25 mouse cellular contexts compared by ENCODE assay signal in the genomic region with DNA sequence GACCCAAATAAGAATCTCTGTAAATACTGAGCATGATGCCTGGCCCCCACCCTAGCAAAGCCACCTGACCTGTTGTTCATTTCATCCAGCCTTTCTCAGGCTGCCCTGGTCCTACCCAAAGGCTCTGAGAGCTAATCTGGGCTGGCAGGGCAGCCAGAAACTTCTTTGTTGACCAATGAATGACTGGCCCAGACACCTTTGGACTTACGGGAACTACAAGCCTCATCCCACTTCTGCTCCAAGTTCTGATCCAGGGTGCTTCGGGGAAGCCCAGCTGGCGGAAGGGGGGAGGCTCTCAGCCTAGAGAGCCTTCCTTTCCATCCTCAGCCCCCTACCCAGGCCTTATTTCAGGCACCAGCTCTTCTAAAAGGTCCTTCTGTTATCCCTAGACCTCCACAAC. TPM values are rescaled to one million over a fixed set of nuclear protein-coding genes. Genes with fewer than 3 reads are reported as not detected.
DNase-seq lines count a peak whose midpoint lies in the region; ATAC-seq and TF ChIP-seq lines count a peak whose summit lies in the region.
"Had no signal": no experiment of that assay in that cellular context is flagged by ENCODE, and none has a peak within 500 bp of the region (broad histone marks: within the 10 kb centered on the region; RNA-seq: fewer than 3 reads in every experiment).

No protein-coding gene starts in this region.

- H3K9ac ChIP-seq in liver, embryonic 12.5 days: peak overlapping the region; percentile 8; the same call in 1 of the 2 replicates
- H3K9ac ChIP-seq in stomach, embryonic 15.5 days: no peak overlapping the region
- H3K9ac ChIP-seq: embryonic facial prominence, embryonic 15.5 days; heart, embryonic 13.5 days; midbrain, embryonic 12.5 days had no signal

- peak overlapping the region; percentile 30 for H3K4me2 ChIP-seq in liver, embryonic 12.5 days
- peak overlapping the region; percentile 21; the same call in 1 of the 2 replicates for H3K4me2 ChIP-seq in stomach, embryonic 15.5 days
- H3K4me2 ChIP-seq: embryonic facial prominence, embryonic 15.5 days; heart, embryonic 13.5 days; midbrain, embryonic 12.5 days had no signal

- WGBS in liver, embryonic 12.5 days (ENCODE audit: insufficient replicate concordance): 82% methylated on average over 3 of the region's 3 CpGs
- 80% methylated on average over 3 of the region's 3 CpGs for WGBS in stomach, embryonic 15.5 days

- peaks cover 84% of the 10 kb centered on the region for H3K36me3 ChIP-seq in erythroblast, embryonic 14.5 days (ENCODE audit: control insufficient read depth)
- peaks cover 68% of the 10 kb centered on the region for H3K36me3 ChIP-seq in liver, embryonic 12.5 days
- peaks cover 4% of the 10 kb centered on the region; the same call in 1 of the 2 replicates for H3K36me3 ChIP-seq in stomach, embryonic 15.5 days

- no peak for ATAC-seq in erythroblast, adult 5-6 weeks (replicated peaks; ENCODE audit: low FRiP score, poor library complexity, severe bottlenecking)
- no peak for ATAC-seq in liver, embryonic 12.5 days
- ATAC-seq in stomach, embryonic 15.5 days (ENCODE audit: insufficient read depth, low FRiP score, low read depth): no peak
- ATAC-seq: forebrain, embryonic 16.5 days; hindbrain, postnatal 0 days had no signal

- peaks cover 12% of the 10 kb centered on the region for H3K4me1 ChIP-seq in erythroblast, embryonic 14.5 days (ENCODE audit: control insufficient read depth)
- peaks cover 5% of the 10 kb centered on the region; the same call in 1 of the 2 replicates for H3K4me1 ChIP-seq in liver, embryonic 12.5 days
- no peaks in the 10 kb centered on the region for H3K4me1 ChIP-seq in stomach, embryonic 15.5 days
- H3K4me1 ChIP-seq: embryonic facial prominence, embryonic 15.5 days; midbrain, embryonic 12.5 days had no signal

- H3K27me3 ChIP-seq in erythroblast, embryonic 14.5 days (ENCODE audit: control insufficient read depth): no peaks in the 10 kb centered on the region; the same call in 1 of the 2 replicates
- no peaks in the 10 kb centered on the region for H3K27me3 ChIP-seq in liver, embryonic 12.5 days (replicated peaks)
- H3K27me3 ChIP-seq in stomach, embryonic 15.5 days (replicated peaks): no peaks in the 10 kb centered on the region
- H3K27me3 ChIP-seq: embryonic facial prominence, embryonic 15.5 days; heart, embryonic 13.5 days; midbrain, embryonic 12.5 days had no signal

- peak overlapping the region; percentile 51 for H3K4me3 ChIP-seq in erythroblast, embryonic 14.5 days (replicated peaks)
- H3K4me3 ChIP-seq in layer of hippocampus, adult 2 months: no peak overlapping the region
- H3K4me3 ChIP-seq in liver, embryonic 12.5 days: peak overlapping the region; percentile 41
- H3K4me3 ChIP-seq in stomach, embryonic 15.5 days (replicated peaks): peak overlapping the region; percentile 3; the same call in 1 of the 2 replicates
- H3K4me3 ChIP-seq: embryonic facial prominence, embryonic 15.5 days; forebrain, embryonic 10.5 days; heart, adult 2 months; heart, embryonic 13.5 days; left cerebral cortex, adult 2 months; limb, embryonic 10.5 days; midbrain, embryonic 12.5 days had no signal

- no peak for DNase-seq in layer of hippocampus, adult 2 months (ENCODE audit: low spot score in 2 of 2)
- no peak for DNase-seq in layer of hippocampus, adult 11-12 months (ENCODE audit: low spot score)
- no peak for DNase-seq in cerebellum, adult 18-20 months
- no peak for DNase-seq in right cerebral cortex, postnatal 36 days (ENCODE audit: low spot score in 2 of 2)
- DNase-seq: adrenal gland, postnatal 10 days; cerebellum, adult 9-11 months; gastrocnemius, postnatal 36 days; heart, adult 2 months; heart, postnatal 14 days; lung, postnatal 10 days had no signal

- peaks cover 12% of the 10 kb centered on the region for H3K9me3 ChIP-seq in erythroblast, embryonic 14.5 days (ENCODE audit: control insufficient read depth, low read length)
- H3K9me3 ChIP-seq in liver, embryonic 12.5 days (replicated peaks): peaks cover 5% of the 10 kb centered on the region
- H3K9me3 ChIP-seq in stomach, embryonic 15.5 days: no peaks in the 10 kb centered on the region
- H3K9me3 ChIP-seq: embryonic facial prominence, embryonic 15.5 days; limb, embryonic 10.5 days had no signal

- no peak for TF ChIP-seq CTCF in layer of hippocampus, adult 2 months (conservative IDR thresholded peaks at IDR 0.05)

- H3K27ac ChIP-seq in layer of hippocampus, adult 2 months: peak overlapping the region; percentile 18; the same call in 1 of the 2 replicates
- H3K27ac ChIP-seq in liver, embryonic 12.5 days: peak overlapping the region; percentile 65
- H3K27ac ChIP-seq in stomach, embryonic 15.5 days: peak overlapping the region; percentile 17; the same call in 1 of the 2 replicates
- H3K27ac ChIP-seq: embryonic facial prominence, embryonic 15.5 days; forebrain, embryonic 10.5 days; heart, adult 2 months; heart, embryonic 13.5 days; hindbrain, postnatal 0 days; left cerebral cortex, adult 2 months; limb, embryonic 10.5 days; midbrain, embryonic 12.5 days had no signal

RNA-seq across cellular contexts. Expression of gene Serpinf2, which starts 0.6 kb away (rescaled TPM):
- polyA plus RNA-seq in erythroblast, embryonic 14.5 days (2012): 0.36 and 0.42 TPM in 2 replicates
- total RNA-seq in erythroblast, adult 5-6 weeks (2015; ENCODE audit: low replicate concordance): 4.6 TPM in 1 of 2 replicates, not detected in the other
- total RNA-seq in erythroblast, adult 5-6 weeks (2017; ENCODE audit: low replicate concordance): 0.70 and 0.94 TPM in 2 replicates
- under 1 TPM; 0.38 to 0.52 TPM for total RNA-seq in layer of hippocampus, adult 2 months (2021)
- 351 and 375 TPM in 2 replicates for polyA plus RNA-seq in liver, embryonic 12.5 days (2016; fragmentation: Nextera tagmentation; extraction: Ambion mirVana)
- 50.0 and 64.1 TPM in 2 replicates for polyA plus RNA-seq in stomach, embryonic 15.5 days (2015; fragmentation: Nextera tagmentation; extraction: Ambion mirVana)
- total RNA-seq: gastrocnemius, postnatal 36 days; heart, adult 2 months; heart, postnatal 14 days had no signal
- polyA plus RNA-seq: forebrain, embryonic 16.5 days; hindbrain, embryonic 11.5 days; hindbrain, postnatal 0 days; limb, embryonic 10.5 days; midbrain, embryonic 12.5 days had no signal

RNA-seq across cellular contexts. Expression of gene Wdr81, which starts 15.7 kb away (rescaled TPM):
- 11.2 and 11.7 TPM in 2 replicates for polyA plus RNA-seq in erythroblast, embryonic 14.5 days (2012)
- total RNA-seq in erythroblast, adult 5-6 weeks (2015; ENCODE audit: low replicate concordance): 22.6 and 24.8 TPM in 2 replicates
- total RNA-seq in erythroblast, adult 5-6 weeks (2017; ENCODE audit: low replicate concordance): 27.3 and 28.2 TPM in 2 replicates
- 10 to 100 TPM; 23.4 to 23.7 TPM for total RNA-seq in layer of hippocampus, adult 2 months (2021)
- polyA plus RNA-seq in liver, embryonic 12.5 days (2016; fragmentation: Nextera tagmentation; extraction: Ambion mirVana): 24.8 and 25.0 TPM in 2 replicates
- 6.0 and 6.4 TPM in 2 replicates for polyA plus RNA-seq in stomach, embryonic 15.5 days (2015; fragmentation: Nextera tagmentation; extraction: Ambion mirVana)

RNA-seq across cellular contexts. Expression of gene Serpinf1, which starts 16.3 kb away (rescaled TPM):
- 0.18 and 0.25 TPM in 2 replicates for polyA plus RNA-seq in erythroblast, embryonic 14.5 days (2012)
- 3.8 and 10.4 TPM in 2 replicates for total RNA-seq in erythroblast, adult 5-6 weeks (2015; ENCODE audit: low replicate concordance)
- total RNA-seq in erythroblast, adult 5-6 weeks (2017; ENCODE audit: low replicate concordance): 3.7 and 4.9 TPM in 2 replicates
- 10 to 100 TPM; 14.0 to 15.6 TPM for total RNA-seq in layer of hippocampus, adult 2 months (2021)
- 158 and 172 TPM in 2 replicates for polyA plus RNA-seq in liver, embryonic 12.5 days (2016; fragmentation: Nextera tagmentation; extraction: Ambion mirVana)
- 49.5 and 62.5 TPM in 2 replicates for polyA plus RNA-seq in stomach, embryonic 15.5 days (2015; fragmentation: Nextera tagmentation; extraction: Ambion mirVana)
- total RNA-seq: monocyte, adult 5-6 weeks; neutrophil, adult 5-6 weeks had no signal

RNA-seq across cellular contexts. Expression of gene Tlcd2, which starts 22.7 kb away (rescaled TPM):
- polyA plus RNA-seq in erythroblast, embryonic 14.5 days (2012): 0.15 and 0.41 TPM in 2 replicates
- total RNA-seq in erythroblast, adult 5-6 weeks (2015; ENCODE audit: low replicate concordance): 1.5 and 3.7 TPM in 2 replicates
- 1.3 and 5.5 TPM in 2 replicates for total RNA-seq in erythroblast, adult 5-6 weeks (2017; ENCODE audit: low replicate concordance)
- under 1 TPM in 1 of 2 experiments, not detected in 1; 0.56 TPM for total RNA-seq in layer of hippocampus, adult 2 months (2021)
- polyA plus RNA-seq in liver, embryonic 12.5 days (2016; fragmentation: Nextera tagmentation; extraction: Ambion mirVana): 19.6 and 21.4 TPM in 2 replicates
- polyA plus RNA-seq in stomach, embryonic 15.5 days (2015; fragmentation: Nextera tagmentation; extraction: Ambion mirVana): 19.7 and 22.3 TPM in 2 replicates

RNA-seq across cellular contexts. Expression of gene Prpf8, which starts 47.8 kb away (rescaled TPM):
- polyA plus RNA-seq in erythroblast, embryonic 14.5 days (2012): 2.2 and 4.5 TPM in 2 replicates
- total RNA-seq in erythroblast, adult 5-6 weeks (2015; ENCODE audit: low replicate concordance): 42.3 and 43.5 TPM in 2 replicates
- 26.5 and 27.0 TPM in 2 replicates for total RNA-seq in erythroblast, adult 5-6 weeks (2017; ENCODE audit: low replicate concordance)
- 100 to 1,000 TPM; 131 to 139 TPM for total RNA-seq in layer of hippocampus, adult 2 months (2021)
- polyA plus RNA-seq in liver, embryonic 12.5 days (2016; fragmentation: Nextera tagmentation; extraction: Ambion mirVana): 46.6 and 47.9 TPM in 2 replicates
- polyA plus RNA-seq in stomach, embryonic 15.5 days (2015; fragmentation: Nextera tagmentation; extraction: Ambion mirVana): 49.9 and 58.6 TPM in 2 replicates

Comparison
In these comparisons a context has a peak if more than half of its experiments do, and no peak if none do; other contexts are left out.
1. RNA of gene Serpinf2, which starts 0.6 kb away (polyA plus RNA-seq): 351 to 375 TPM in liver, embryonic 12.5 days and 50.0 to 64.1 TPM in stomach, embryonic 15.5 days; 0.36 to 0.42 TPM in erythroblast, embryonic 14.5 days; every median in the first group is over 10 times any median in the second.
2. RNA of gene Serpinf1, which starts 16.3 kb away (polyA plus RNA-seq): 158 to 172 TPM in liver, embryonic 12.5 days and 49.5 to 62.5 TPM in stomach, embryonic 15.5 days; 0.18 to 0.25 TPM in erythroblast, embryonic 14.5 days; every median in the first group is over 10 times any median in the second.
3. Peak in every context shown above with its lines, with median percentiles within 50 percentile points of each other: H3K27ac ChIP-seq.